Mouse (Mus musculus) liver, embryonic 13.5 days (tissue): Measurements from ENCODE around the gene Pole4. TPM values are rescaled to one million over a fixed set of nuclear protein-coding genes. Genes with fewer than 3 reads are reported as not detected.

Source experiments
- ATAC-seq: fragments of 200-750 bp; cut with Nextera tagmentation; 2 replicates; pipeline ENCODE4 v1.8.0; 2017; ENCODE audit warnings: low read depth, mild to moderate bottlenecking, moderate number of reproducible peaks, moderate library complexity
- DNase-seq: peaks from one replicate; pipeline ENCODE4 v3.0.0; 2022
- H3K27ac ChIP-seq: fragments of 300-500 bp; sonication (generic); 2 replicates; pipeline ENCODE4 v1.5.1; 2015; ENCODE audit warnings: moderate library complexity, mild to moderate bottlenecking, inconsistent platforms
- H3K27me3 ChIP-seq: fragments of 300-500 bp; sonication (generic); 2 replicates; pipeline ENCODE4 v1.6.1; 2015; ENCODE audit warnings: mild to moderate bottlenecking, inconsistent platforms
- H3K36me3 ChIP-seq: fragments of 300-500 bp; sonication (generic); 2 replicates; pipeline ENCODE4 v1.6.1; 2015; ENCODE audit warnings: mild to moderate bottlenecking, inconsistent platforms
- H3K4me1 ChIP-seq: fragments of 300-500 bp; sonication (generic); replicated peaks from 2 replicates; pipeline ENCODE4 v1.6.1; 2015; ENCODE audit warnings: inconsistent platforms
- H3K4me2 ChIP-seq: fragments of 300-500 bp; sonication (generic); 2 replicates; pipeline ENCODE4 v1.6.1; 2015; ENCODE audit warnings: inconsistent platforms, mild to moderate bottlenecking, moderate library complexity
- H3K4me3 ChIP-seq: fragments of 300-500 bp; sonication (generic); replicated peaks from 2 replicates; pipeline ENCODE4 v1.5.1; 2015; ENCODE audit warnings: mild to moderate bottlenecking, inconsistent platforms
- H3K9ac ChIP-seq: fragments of 300-500 bp; sonication (generic); 2 replicates; pipeline ENCODE4 v1.6.1; 2015; ENCODE audit warnings: mild to moderate bottlenecking, inconsistent platforms
- H3K9me3 ChIP-seq: fragments of 300-500 bp; sonication (generic); replicated peaks from 2 replicates; pipeline ENCODE4 v1.6.1; 2016; ENCODE audit warnings: inconsistent platforms
- WGBS: fragments of 180-500 bp; shearing (Covaris S2); methylation state at CpG from one replicate; pipeline ENCODE4 v1.1.7; 2015; ENCODE audit not compliant: insufficient replicate concordance; 5-methylcytosine and 5-hydroxymethylcytosine counted together
- polyA plus RNA-seq: library from polyadenylated mRNA; unstranded; fragments of >200 nt; fragmentation: Nextera tagmentation; extraction: Ambion mirVana; gene quantifications from 2 replicates; pipeline ENCODE4 v1.2.1, GENCODE M21; 2015

Gene Pole4
- polyA plus RNA-seq, 1 experiment from 2014 or later = 65.7 TPM

DNA sequence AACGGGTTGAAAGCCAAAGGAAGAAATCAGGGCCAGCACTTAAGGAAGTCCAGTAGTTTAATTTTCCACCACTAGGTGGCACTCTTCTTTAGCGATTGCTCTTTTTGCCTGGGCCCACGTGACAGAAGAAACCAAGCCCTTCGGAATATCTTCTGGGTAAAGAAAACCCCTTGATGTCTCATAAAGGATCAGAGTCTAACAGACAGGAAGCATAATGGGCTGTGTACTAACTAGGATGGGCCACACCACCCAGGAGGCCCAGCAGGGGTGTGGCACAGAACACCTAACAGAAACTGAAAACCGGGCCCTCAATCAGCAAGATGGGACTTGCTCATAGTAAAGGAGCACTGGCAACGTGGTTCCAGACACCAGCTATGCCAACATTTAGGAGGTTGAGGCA lies 35.1 kb upstream of the Pole4 start:
- H3K27me3 ChIP-seq = no peaks in the 10 kb centered on the region
- WGBS = 21% methylated on average over 6 of the region's 6 CpGs
- no peak for DNase-seq
- no peak overlapping the region; the same call in 1 of the 2 replicates for H3K4me3 ChIP-seq
- peak overlapping the region; percentile 29; the same call in 1 of the 2 replicates for H3K4me2 ChIP-seq
- H3K9ac ChIP-seq = no peak overlapping the region
- no peak overlapping the region for H3K27ac ChIP-seq
- ATAC-seq = no peak
- H3K36me3 ChIP-seq = peaks cover 45% of the 10 kb centered on the region
- peaks cover 6% of the 10 kb centered on the region for H3K4me1 ChIP-seq
- H3K9me3 ChIP-seq = no peaks in the 10 kb centered on the region

- peaks cover 49% of the 10 kb centered on the region for H3K36me3 ChIP-seq
- H3K9ac ChIP-seq = no peak overlapping the region
- H3K9me3 ChIP-seq = no peaks in the 10 kb centered on the region
- ATAC-seq (no peak), DNase-seq (no peak)
- peaks cover 6% of the 10 kb centered on the region for H3K4me1 ChIP-seq
- no peaks in the 10 kb centered on the region for H3K27me3 ChIP-seq
- H3K4me3 ChIP-seq = no peak overlapping the region
- no peak overlapping the region for H3K27ac ChIP-seq
- no peak overlapping the region for H3K4me2 ChIP-seq
- WGBS = 81% methylated on average over 27 of the region's 27 CpGs
Measured at GRCm38 (mm10) chr6:82737634-82738540, 32.7 kb upstream of the Pole4 start.

DNA sequence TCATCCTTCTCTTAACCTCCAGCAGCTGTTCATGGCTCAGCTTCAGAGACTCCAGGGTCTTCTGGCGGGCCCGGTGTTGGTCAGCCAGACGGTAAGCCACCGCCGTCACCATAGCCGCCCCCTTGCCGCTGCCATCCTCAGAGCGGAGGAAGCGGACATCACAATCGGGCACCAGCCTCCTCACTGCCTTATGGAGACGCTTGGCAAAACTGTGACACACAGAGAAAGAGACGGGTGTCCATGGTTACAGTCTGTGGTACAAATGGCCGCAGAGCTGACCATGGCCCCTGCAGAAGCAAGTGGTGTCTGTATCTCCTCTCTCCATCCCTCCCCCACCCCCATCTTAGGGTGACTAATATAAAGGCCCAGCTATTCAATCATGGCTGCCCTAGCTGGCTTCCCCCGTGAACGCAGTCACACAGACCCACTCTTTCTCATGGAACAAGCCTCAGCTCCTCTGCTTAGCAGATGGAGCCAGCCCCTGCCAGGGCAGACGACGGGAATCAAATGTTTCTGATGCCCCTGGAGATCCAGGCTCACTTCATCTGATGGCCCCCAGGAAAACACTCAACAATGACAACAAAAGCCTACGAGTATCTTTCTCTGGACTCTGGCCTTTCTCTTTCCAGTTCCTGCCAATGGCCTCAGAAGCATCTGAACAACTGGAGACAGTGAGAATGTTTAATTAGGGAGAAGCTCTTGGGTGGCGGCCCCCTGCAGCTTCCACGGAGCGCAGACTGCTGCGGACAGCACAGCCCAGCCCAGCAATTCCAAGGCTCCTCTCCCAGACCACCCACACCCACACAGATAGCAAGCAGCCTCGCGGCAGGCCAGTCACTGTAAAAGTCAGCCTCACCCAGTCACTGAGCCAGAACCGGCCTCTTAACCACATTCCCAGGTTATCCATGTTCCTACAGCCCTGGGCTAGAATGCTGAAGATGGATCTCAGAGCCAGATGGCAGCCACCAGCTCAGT lies 31.7 kb upstream of the Pole4 start:
- WGBS = 83% methylated on average over 25 of the region's 25 CpGs
- H3K4me3 ChIP-seq = no peak overlapping the region
- DNase-seq (no peak), ATAC-seq (no peak)
- H3K27ac ChIP-seq = no peak overlapping the region
- H3K4me2 ChIP-seq = no peak overlapping the region
- H3K27me3 ChIP-seq = no peaks in the 10 kb centered on the region
- peaks cover 6% of the 10 kb centered on the region for H3K4me1 ChIP-seq
- no peaks in the 10 kb centered on the region for H3K9me3 ChIP-seq
- H3K9ac ChIP-seq = no peak overlapping the region
- peaks cover 46% of the 10 kb centered on the region for H3K36me3 ChIP-seq

DNA sequence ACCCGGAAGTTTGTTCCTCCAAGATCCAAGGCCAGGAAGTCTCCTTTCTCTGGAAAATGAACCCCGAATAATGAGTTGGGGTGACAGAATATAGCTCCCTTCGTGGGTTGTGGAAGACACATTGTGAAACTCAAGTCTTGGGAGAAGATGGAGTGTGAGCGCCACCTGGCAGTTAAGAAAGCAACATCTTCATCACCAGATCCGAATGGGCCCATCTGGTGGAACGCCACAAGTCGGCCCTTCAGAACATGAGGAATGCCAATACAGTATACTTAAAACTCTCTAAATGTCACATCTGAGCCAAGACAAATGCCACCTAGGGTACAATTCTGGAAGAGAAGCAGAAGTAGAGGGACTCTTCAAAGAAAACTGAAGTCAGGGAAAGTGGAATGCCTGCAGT lies 30.2 kb upstream of the Pole4 start:
- DNase-seq = no peak
- H3K9ac ChIP-seq = no peak overlapping the region
- H3K36me3 ChIP-seq = peaks cover 62% of the 10 kb centered on the region
- no peaks in the 10 kb centered on the region for H3K27me3 ChIP-seq
- peaks cover 1% of the 10 kb centered on the region for H3K4me1 ChIP-seq
- no peaks in the 10 kb centered on the region for H3K9me3 ChIP-seq
- H3K4me2 ChIP-seq = no peak overlapping the region
- H3K27ac ChIP-seq = no peak overlapping the region
- WGBS = 78% methylated on average over 7 of the region's 7 CpGs
- ATAC-seq = no peak
- H3K4me3 ChIP-seq = no peak overlapping the region

DNA sequence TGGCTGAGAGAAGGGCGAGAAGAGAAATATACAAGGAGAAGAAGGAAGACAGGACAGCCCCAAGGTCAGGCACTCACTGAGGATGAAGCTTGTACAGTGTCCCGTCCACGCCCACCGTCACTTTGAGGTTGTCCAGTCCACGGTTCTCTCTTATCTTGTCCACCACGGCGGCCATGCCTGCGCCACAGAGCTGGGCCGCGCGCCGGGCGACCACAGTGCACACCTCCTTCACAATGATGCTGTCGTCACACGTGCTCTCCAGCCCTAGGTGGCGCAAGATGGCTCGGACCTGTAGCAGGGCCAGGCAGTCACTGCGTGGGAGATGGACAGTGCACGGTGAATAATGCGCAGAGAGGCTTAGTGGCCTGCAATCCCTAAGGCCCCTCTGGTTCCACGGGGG lies 23.5 kb upstream of the Pole4 start:
- peaks cover 66% of the 10 kb centered on the region for H3K36me3 ChIP-seq
- no peak overlapping the region for H3K4me2 ChIP-seq
- ATAC-seq (no peak), DNase-seq (no peak)
- no peak overlapping the region for H3K9ac ChIP-seq
- H3K4me1 ChIP-seq = no peaks in the 10 kb centered on the region
- H3K27me3 ChIP-seq = no peaks in the 10 kb centered on the region
- 78% methylated on average over 21 of the region's 21 CpGs for WGBS
- H3K4me3 ChIP-seq = no peak overlapping the region
- H3K9me3 ChIP-seq = no peaks in the 10 kb centered on the region
- no peak overlapping the region for H3K27ac ChIP-seq

DNA sequence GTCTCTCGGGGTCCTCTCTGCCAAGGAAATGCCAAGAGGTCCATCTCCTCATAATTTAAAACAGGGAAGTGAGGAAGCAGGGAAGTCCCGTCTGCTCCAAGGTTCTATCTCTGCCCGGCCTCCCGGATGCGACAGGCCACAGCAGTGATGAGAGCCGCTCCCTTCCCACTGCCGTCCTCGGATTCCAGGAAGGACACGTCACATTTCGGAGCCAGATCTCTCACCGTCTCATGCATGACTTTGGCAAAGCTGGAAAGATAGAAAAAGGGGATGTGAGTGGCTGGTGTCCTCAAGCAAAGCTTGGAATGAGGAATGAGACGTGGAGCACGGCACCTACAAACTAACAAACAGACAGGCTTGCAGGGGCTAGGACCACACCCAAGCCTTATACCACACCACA lies 22.0 kb upstream of the Pole4 start:
- Histone ChIP-seq H3K4me3 (no peak overlapping the region), H3K27ac (no peak overlapping the region), H3K9me3 (no peaks in the 10 kb centered on the region), H3K36me3 (peaks cover 61% of the 10 kb centered on the region), H3K4me2 (no peak overlapping the region), H3K27me3 (no peaks in the 10 kb centered on the region), H3K4me1 (no peaks in the 10 kb centered on the region), H3K9ac (no peak overlapping the region)
- ATAC-seq (no peak), DNase-seq (no peak)
- 82% methylated on average over 13 of the region's 13 CpGs for WGBS

- H3K9ac ChIP-seq = no peak overlapping the region
- H3K27ac ChIP-seq = no peak overlapping the region
- WGBS = 56% methylated on average over 5 of the region's 5 CpGs
- no peak overlapping the region for H3K4me3 ChIP-seq
- DNase-seq (no peak), ATAC-seq (no peak)
- H3K4me1 ChIP-seq = no peaks in the 10 kb centered on the region
- H3K9me3 ChIP-seq = no peaks in the 10 kb centered on the region
- H3K27me3 ChIP-seq = no peaks in the 10 kb centered on the region
- H3K36me3 ChIP-seq = peaks cover 26% of the 10 kb centered on the region
- no peak overlapping the region for H3K4me2 ChIP-seq
Measured at GRCm38 (mm10) chr6:82723321-82723720, 18.2 kb upstream of the Pole4 start.

- DNase-seq (no peak), ATAC-seq (no peak)
- no peaks in the 10 kb centered on the region for H3K36me3 ChIP-seq
- 51% methylated on average over 4 of the region's 4 CpGs for WGBS
- no peak overlapping the region for H3K9ac ChIP-seq
- no peak overlapping the region for H3K4me3 ChIP-seq
- no peaks in the 10 kb centered on the region for H3K27me3 ChIP-seq
- no peak overlapping the region for H3K4me2 ChIP-seq
- H3K27ac ChIP-seq = no peak overlapping the region
- H3K4me1 ChIP-seq = no peaks in the 10 kb centered on the region
- H3K9me3 ChIP-seq = no peaks in the 10 kb centered on the region
Measured at GRCm38 (mm10) chr6:82716126-82716525, 11.0 kb upstream of the Pole4 start.

DNA sequence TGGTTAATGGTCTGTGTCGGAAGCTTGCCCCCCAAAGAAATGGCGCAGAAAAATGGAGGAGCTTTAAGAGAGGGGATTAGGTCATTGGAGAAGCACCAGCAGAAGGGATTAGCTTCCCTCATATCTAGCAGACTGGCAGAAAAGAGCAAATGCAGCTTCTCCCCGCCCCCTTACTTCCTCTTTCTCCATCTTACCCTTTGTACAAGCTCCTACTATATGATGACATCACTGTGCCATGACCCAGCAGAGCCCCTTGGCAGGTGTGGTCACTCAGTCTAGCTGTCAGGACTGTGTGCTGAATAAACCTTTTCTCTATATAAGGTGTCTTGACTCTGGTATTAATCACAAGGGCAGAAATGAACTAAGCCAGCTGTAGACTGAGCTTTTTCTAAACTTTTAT lies 10.5 kb upstream of the Pole4 start:
- Histone ChIP-seq H3K36me3 (no peaks in the 10 kb centered on the region), H3K27ac (no peak overlapping the region), H3K9ac (no peak overlapping the region), H3K27me3 (no peaks in the 10 kb centered on the region), H3K4me3 (no peak overlapping the region), H3K4me1 (no peaks in the 10 kb centered on the region), H3K4me2 (no peak overlapping the region), H3K9me3 (no peaks in the 10 kb centered on the region)
- ATAC-seq = no peak
- WGBS = 56% methylated on average over 3 of the region's 3 CpGs
- DNase-seq = no peak

DNA sequence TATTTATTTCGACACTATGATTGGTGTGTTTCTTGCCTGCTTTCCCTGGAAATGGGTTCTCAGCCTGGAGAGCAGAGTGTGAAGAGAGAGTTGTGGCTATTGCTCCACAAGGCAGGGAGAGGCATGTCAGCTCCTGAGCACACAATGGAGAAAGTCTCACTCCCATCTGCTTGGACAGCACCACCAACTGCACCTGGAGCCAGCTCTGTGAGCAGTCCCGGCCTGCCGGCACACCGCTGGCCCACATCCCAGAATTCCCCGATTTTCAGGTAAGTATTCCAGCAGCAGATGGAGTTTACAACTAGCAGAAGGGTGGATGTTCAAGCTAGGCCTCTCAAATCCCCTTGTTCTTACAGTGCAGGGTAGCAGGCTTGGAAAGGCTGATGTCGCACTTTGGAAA lies 10.1 kb upstream of the Pole4 start:
- WGBS = 72% methylated on average over 6 of the region's 6 CpGs
- Histone ChIP-seq H3K9ac (no peak overlapping the region), H3K4me1 (no peaks in the 10 kb centered on the region), H3K27me3 (no peaks in the 10 kb centered on the region), H3K4me2 (no peak overlapping the region), H3K27ac (no peak overlapping the region), H3K36me3 (no peaks in the 10 kb centered on the region), H3K4me3 (no peak overlapping the region), H3K9me3 (no peaks in the 10 kb centered on the region)
- no peak for DNase-seq
- ATAC-seq = no peak

DNA sequence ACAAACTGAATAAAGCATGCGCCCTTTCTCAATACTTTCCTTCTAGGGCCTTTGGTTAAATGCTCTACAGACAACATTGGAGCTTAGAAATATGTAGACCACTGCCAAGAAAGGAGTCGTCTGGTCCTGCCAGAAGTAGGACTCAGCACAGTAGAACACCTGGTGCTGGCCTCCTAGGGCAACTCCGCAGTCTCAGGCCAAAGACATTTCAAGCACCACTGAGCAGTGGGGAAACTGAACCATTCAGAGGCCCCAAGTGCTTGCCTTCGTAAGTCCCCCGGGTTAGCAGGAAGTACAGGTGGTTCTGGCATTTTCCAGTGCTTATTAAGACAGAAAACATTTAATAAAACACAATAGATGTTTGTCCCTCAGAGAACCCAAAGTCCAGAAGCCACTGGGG lies 9.7 kb upstream of the Pole4 start:
- WGBS = 80% methylated on average over 5 of the region's 5 CpGs
- Histone ChIP-seq H3K27ac (no peak overlapping the region), H3K4me2 (no peak overlapping the region)

More for the DNA sequence above, 9.7 kb upstream of the Pole4 start:
- Histone ChIP-seq H3K27me3 (no peaks in the 10 kb centered on the region), H3K4me3 (no peak overlapping the region), H3K36me3 (no peaks in the 10 kb centered on the region), H3K9ac (no peak overlapping the region), H3K4me1 (no peaks in the 10 kb centered on the region), H3K9me3 (no peaks in the 10 kb centered on the region)
- ATAC-seq (no peak), DNase-seq (no peak)
